Mouse (Mus musculus): ENCODE results near the gene Rcor1. TPM values are rescaled to one million over a fixed set of nuclear protein-coding genes. Genes with fewer than 3 reads are reported as not detected.

The Rcor1 gene
- polyA plus RNA-seq, 1 experiment = 34.4 TPM

DNA sequence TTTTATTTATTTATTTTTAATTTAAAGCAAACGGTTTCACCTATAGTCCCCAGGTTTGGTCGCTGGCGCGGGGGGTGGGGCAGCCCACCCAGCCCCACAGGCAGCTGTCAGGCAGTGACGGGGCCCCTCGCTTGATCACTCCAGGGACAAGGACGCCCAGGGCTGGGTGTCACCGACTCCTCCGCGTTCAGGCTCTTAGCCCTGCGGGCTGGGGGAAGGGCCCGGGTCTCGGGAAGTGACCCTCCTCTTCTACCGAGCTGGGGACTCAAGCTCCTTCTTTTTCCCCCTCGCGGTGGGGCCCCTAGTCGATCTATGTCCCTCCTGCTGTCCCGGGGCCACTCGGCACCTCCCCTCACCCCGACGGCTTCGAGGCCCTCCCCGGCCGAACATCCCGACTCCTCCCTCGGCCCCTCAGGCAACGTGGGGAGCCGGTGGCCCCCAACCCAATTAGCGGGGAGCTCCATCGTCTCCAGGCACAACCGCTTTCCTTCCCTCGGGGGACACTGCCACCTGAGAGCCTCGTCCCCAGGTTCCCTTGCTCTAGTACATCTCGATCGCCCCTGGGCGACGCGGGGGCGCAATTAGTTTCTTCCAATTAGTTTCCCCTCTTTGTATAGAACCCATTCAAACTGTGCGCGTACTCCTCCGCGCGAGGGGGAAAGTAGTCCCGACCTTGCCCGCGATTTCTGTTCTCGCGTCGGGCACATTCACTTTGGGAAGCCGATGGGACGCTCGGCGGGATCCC, 748 bp upstream of the Rcor1 start:
- TF ChIP-seq CTCF (IDR thresholded peaks at IDR 0.05; ENCODE audit: low read depth, low read length) (no peak), EP300 (IDR thresholded peaks at IDR 0.05; ENCODE audit: insufficient read depth, low read depth, low read length) (no peak), POLR2A (IDR thresholded peaks at IDR 0.05; ENCODE audit: insufficient read depth, low read length) (no peak)
- Histone ChIP-seq H3K4me3 (ENCODE audit: low read depth, low read length) (peak overlapping the region; percentile 84), H3K9ac (ENCODE audit: low read depth, poor library complexity, severe bottlenecking) (peak overlapping the region; percentile 91), H3K36me3 (ENCODE audit: control insufficient read depth, insufficient read depth, low read length, poor library complexity, severe bottlenecking) (no peaks in the 10 kb centered on the region), H3K9me3 (replicated peaks; ENCODE audit: control insufficient read depth, insufficient read depth, low read length, poor library complexity, severe bottlenecking) (no peaks in the 10 kb centered on the region), H3K27ac (ENCODE audit: insufficient read depth, low read length) (peak overlapping the region; percentile 77), H3K4me1 (ENCODE audit: control insufficient read depth, insufficient read depth, low read length) (peaks cover 3% of the 10 kb centered on the region), H3K27me3 (ENCODE audit: control insufficient read depth, insufficient read depth, low read length, poor library complexity, severe bottlenecking) (no peaks in the 10 kb centered on the region)

DNA sequence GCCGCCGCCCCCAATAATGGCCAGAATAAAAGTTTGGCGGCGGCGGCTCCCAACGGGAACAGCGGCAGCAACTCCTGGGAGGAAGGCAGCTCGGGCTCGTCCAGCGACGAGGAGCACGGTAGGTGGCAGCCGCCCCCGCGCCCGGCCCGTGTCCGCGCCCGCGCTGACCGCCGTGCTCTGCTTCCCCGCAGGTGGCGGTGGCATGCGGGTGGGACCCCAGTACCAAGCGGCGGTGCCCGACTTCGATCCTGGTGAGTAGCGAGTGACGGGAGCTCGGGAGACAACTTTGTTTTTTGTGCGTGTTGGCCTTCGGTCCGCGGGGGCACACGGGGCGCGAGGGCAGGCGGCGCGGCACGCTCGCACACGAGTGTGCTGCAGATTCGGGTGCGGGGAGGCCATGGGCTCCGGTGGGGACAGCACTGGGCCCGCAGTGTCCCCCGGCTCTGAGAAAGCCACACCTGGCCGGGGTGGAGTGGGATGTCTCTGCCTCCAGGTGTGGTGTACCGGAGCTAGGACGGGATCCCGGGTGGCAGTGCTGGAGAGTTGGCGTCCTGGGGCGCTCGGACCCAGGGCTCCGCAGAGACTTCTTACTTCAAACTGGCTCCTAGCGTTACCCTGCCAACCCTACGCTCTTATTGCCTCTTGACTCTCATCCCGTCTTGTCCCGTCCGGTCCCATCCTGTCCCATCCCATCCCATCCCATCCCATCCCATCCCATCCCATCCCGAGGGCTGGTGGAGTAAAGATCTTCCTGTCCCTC, 800 bp downstream of the Rcor1 start:
- H3K4me1 ChIP-seq (ENCODE audit: control insufficient read depth, insufficient read depth, low read length) = peaks cover 3% of the 10 kb centered on the region
- no peaks in the 10 kb centered on the region for H3K9me3 ChIP-seq (replicated peaks; ENCODE audit: control insufficient read depth, insufficient read depth, low read length, poor library complexity, severe bottlenecking)
- H3K27ac ChIP-seq (ENCODE audit: insufficient read depth, low read length) = no peak overlapping the region
- no peaks in the 10 kb centered on the region for H3K27me3 ChIP-seq (ENCODE audit: control insufficient read depth, insufficient read depth, low read length, poor library complexity, severe bottlenecking)
- TF ChIP-seq POLR2A (IDR thresholded peaks at IDR 0.05; ENCODE audit: insufficient read depth, low read length) (no peak), CTCF (IDR thresholded peaks at IDR 0.05; ENCODE audit: low read depth, low read length) (no peak), EP300 (IDR thresholded peaks at IDR 0.05; ENCODE audit: insufficient read depth, low read depth, low read length) (no peak)
- H3K9ac ChIP-seq (ENCODE audit: low read depth, poor library complexity, severe bottlenecking) = peak overlapping the region; percentile 96
- peak overlapping the region; percentile 95 for H3K4me3 ChIP-seq (ENCODE audit: low read depth, low read length)
- no peaks in the 10 kb centered on the region for H3K36me3 ChIP-seq (ENCODE audit: control insufficient read depth, insufficient read depth, low read length, poor library complexity, severe bottlenecking)

DNA sequence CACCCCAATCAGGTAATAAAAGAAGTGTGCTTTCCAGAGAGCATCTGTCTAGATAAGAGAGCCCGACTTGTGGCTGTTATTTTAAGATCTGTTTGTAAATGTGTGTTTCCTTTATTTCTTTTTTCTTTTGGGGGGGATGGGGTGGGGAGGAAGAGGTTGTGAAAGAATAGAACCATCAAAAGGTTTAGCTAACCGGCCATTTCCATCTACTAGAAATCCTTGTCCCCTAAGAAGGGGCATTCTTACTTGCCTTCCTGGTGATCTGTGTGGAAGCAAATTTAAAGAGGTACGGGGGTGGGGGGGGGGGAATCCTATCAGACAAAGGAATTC, 1.3 kb downstream of the Rcor1 start:
- Histone ChIP-seq H3K27me3 (ENCODE audit: control insufficient read depth, insufficient read depth, low read length, poor library complexity, severe bottlenecking) (no peaks in the 10 kb centered on the region), H3K9me3 (replicated peaks; ENCODE audit: control insufficient read depth, insufficient read depth, low read length, poor library complexity, severe bottlenecking) (no peaks in the 10 kb centered on the region), H3K9ac (ENCODE audit: low read depth, poor library complexity, severe bottlenecking) (peak overlapping the region; percentile 96), H3K27ac (ENCODE audit: insufficient read depth, low read length) (no peak overlapping the region), H3K4me3 (ENCODE audit: low read depth, low read length) (peak overlapping the region; percentile 95), H3K4me1 (ENCODE audit: control insufficient read depth, insufficient read depth, low read length) (peaks cover 3% of the 10 kb centered on the region), H3K36me3 (ENCODE audit: control insufficient read depth, insufficient read depth, low read length, poor library complexity, severe bottlenecking) (no peaks in the 10 kb centered on the region)
- TF ChIP-seq EP300 (IDR thresholded peaks at IDR 0.05; ENCODE audit: insufficient read depth, low read depth, low read length) (no peak), CTCF (IDR thresholded peaks at IDR 0.05; ENCODE audit: low read depth, low read length) (no peak), POLR2A (IDR thresholded peaks at IDR 0.05; ENCODE audit: insufficient read depth, low read length) (no peak)

DNA sequence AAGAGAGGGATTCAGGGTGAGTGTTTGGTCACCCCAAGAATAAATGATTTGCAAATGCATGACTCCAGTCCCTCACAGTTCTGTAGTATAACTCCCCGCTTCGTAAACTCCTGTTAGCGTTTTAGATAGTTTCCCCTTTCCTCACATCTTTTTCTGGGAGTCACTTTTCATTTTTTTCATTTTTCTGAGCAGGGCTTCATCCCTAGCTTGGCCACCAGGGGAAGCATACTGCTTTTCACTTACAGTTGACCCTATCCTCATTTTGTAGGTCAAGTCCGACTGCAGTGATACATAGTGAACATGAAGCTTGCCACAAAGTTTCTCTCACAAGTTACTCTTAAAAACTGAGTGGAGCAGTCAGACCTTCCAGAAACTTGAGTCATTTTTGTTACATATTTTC, 2.0 kb downstream of the Rcor1 start:
- H3K27ac ChIP-seq (ENCODE audit: insufficient read depth, low read length) = no peak overlapping the region
- H3K4me3 ChIP-seq (ENCODE audit: low read depth, low read length) = no peak overlapping the region
- H3K27me3 ChIP-seq (ENCODE audit: control insufficient read depth, insufficient read depth, low read length, poor library complexity, severe bottlenecking) = no peaks in the 10 kb centered on the region
- no peak overlapping the region for H3K9ac ChIP-seq (ENCODE audit: low read depth, poor library complexity, severe bottlenecking)
- H3K36me3 ChIP-seq (ENCODE audit: control insufficient read depth, insufficient read depth, low read length, poor library complexity, severe bottlenecking) = no peaks in the 10 kb centered on the region
- peaks cover 3% of the 10 kb centered on the region for H3K4me1 ChIP-seq (ENCODE audit: control insufficient read depth, insufficient read depth, low read length)
- H3K9me3 ChIP-seq (replicated peaks; ENCODE audit: control insufficient read depth, insufficient read depth, low read length, poor library complexity, severe bottlenecking) = no peaks in the 10 kb centered on the region
- TF ChIP-seq CTCF (IDR thresholded peaks at IDR 0.05; ENCODE audit: low read depth, low read length) = no peak
- TF ChIP-seq EP300 (IDR thresholded peaks at IDR 0.05; ENCODE audit: insufficient read depth, low read depth, low read length) = no peak
- TF ChIP-seq POLR2A (IDR thresholded peaks at IDR 0.05; ENCODE audit: insufficient read depth, low read length) = no peak

DNA sequence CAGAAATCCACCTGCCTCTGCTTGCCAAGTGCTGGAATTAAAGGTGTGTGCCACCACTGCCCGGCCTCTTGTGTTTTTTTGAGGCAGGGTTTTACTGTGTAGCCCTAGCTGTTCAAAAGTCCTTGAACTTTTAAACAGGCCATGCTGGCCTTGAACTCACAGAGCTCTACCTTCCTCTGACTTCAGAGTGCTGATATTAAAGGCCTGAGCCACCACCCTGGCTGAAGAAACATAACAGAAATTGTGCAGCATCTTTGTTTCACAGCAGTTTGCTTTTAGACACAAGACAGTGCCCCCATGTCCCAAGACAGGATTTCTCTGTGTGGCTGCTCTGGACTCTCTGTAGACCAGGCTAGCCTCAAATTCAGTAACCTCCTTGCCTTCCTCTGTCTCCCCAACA, 3.2 kb downstream of the Rcor1 start:
- TF ChIP-seq POLR2A (IDR thresholded peaks at IDR 0.05; ENCODE audit: insufficient read depth, low read length) (no peak), EP300 (IDR thresholded peaks at IDR 0.05; ENCODE audit: insufficient read depth, low read depth, low read length) (no peak), CTCF (IDR thresholded peaks at IDR 0.05; ENCODE audit: low read depth, low read length) (no peak)
- no peak overlapping the region for H3K9ac ChIP-seq (ENCODE audit: low read depth, poor library complexity, severe bottlenecking)
- peaks cover under 1% of the 10 kb centered on the region for H3K4me1 ChIP-seq (ENCODE audit: control insufficient read depth, insufficient read depth, low read length)
- no peak overlapping the region for H3K27ac ChIP-seq (ENCODE audit: insufficient read depth, low read length)
- H3K9me3 ChIP-seq (replicated peaks; ENCODE audit: control insufficient read depth, insufficient read depth, low read length, poor library complexity, severe bottlenecking) = no peaks in the 10 kb centered on the region
- no peaks in the 10 kb centered on the region for H3K27me3 ChIP-seq (ENCODE audit: control insufficient read depth, insufficient read depth, low read length, poor library complexity, severe bottlenecking)
- H3K4me3 ChIP-seq (ENCODE audit: low read depth, low read length) = no peak overlapping the region
- no peaks in the 10 kb centered on the region for H3K36me3 ChIP-seq (ENCODE audit: control insufficient read depth, insufficient read depth, low read length, poor library complexity, severe bottlenecking)

DNA sequence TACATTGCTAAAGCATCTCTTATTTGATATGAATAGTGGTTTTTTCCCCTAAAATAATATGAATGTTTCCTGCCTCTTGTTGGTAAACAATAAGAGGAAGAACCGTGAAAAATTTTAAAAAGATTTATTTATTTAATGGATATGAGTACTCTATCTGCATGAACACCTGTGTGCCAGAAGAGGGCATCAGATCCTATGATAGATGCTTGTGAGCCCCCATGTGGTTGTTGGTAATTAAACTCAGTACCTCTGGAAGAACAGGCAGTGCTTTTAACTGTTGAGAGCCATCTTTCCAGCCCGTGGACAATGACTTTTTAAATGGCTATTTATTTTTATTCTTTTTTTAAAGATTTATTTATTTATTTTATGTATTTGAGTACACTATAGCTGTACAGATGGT, 5.7 kb downstream of the Rcor1 start:
- Histone ChIP-seq H3K4me3 (ENCODE audit: low read depth, low read length) (no peak overlapping the region), H3K9ac (ENCODE audit: low read depth, poor library complexity, severe bottlenecking) (no peak overlapping the region), H3K9me3 (replicated peaks; ENCODE audit: control insufficient read depth, insufficient read depth, low read length, poor library complexity, severe bottlenecking) (no peaks in the 10 kb centered on the region), H3K4me1 (ENCODE audit: control insufficient read depth, insufficient read depth, low read length) (no peaks in the 10 kb centered on the region), H3K27me3 (ENCODE audit: control insufficient read depth, insufficient read depth, low read length, poor library complexity, severe bottlenecking) (no peaks in the 10 kb centered on the region), H3K27ac (ENCODE audit: insufficient read depth, low read length) (no peak overlapping the region), H3K36me3 (ENCODE audit: control insufficient read depth, insufficient read depth, low read length, poor library complexity, severe bottlenecking) (no peaks in the 10 kb centered on the region)
- TF ChIP-seq CTCF (IDR thresholded peaks at IDR 0.05; ENCODE audit: low read depth, low read length) (no peak), EP300 (IDR thresholded peaks at IDR 0.05; ENCODE audit: insufficient read depth, low read depth, low read length) (no peak), POLR2A (IDR thresholded peaks at IDR 0.05; ENCODE audit: insufficient read depth, low read length) (no peak)
